Mouse (Mus musculus) hindbrain, embryonic 14.5 days (tissue): ENCODE results near the gene Ercc8. TPM values are rescaled to one million over a fixed set of nuclear protein-coding genes. Genes with fewer than 3 reads are reported as not detected.

ENCODE experiments used
- ATAC-seq: fragments of 200-750 bp; cut with Nextera tagmentation; 2 replicates; pipeline ENCODE4 v1.8.0; 2017; ENCODE audit warnings: moderate number of reproducible peaks, mild to moderate bottlenecking, moderate TSS enrichment, moderate library complexity; ENCODE audit not compliant: low FRiP score
- DNase-seq: peaks from one replicate; pipeline ENCODE4 v3.0.0-alpha.2; 2015; ENCODE audit warnings: low spot score
- H3K27ac ChIP-seq: fragments of 300-500 bp; sonication (generic); 2 replicates; pipeline ENCODE4 v1.5.1; 2014; ENCODE audit warnings: mild to moderate bottlenecking, moderate library complexity
- H3K27me3 ChIP-seq: fragments of 300-500 bp; sonication (generic); 2 replicates; pipeline ENCODE4 v1.6.1; 2014; ENCODE audit warnings: mild to moderate bottlenecking, low read length, mixed read lengths; ENCODE audit not compliant: control insufficient read depth, insufficient read depth
- H3K36me3 ChIP-seq: fragments of 300-500 bp; sonication (generic); replicated peaks from 2 replicates; pipeline ENCODE4 v1.6.1; 2014; ENCODE audit not compliant: control insufficient read depth, insufficient read depth
- H3K4me1 ChIP-seq: fragments of 300-500 bp; sonication (generic); replicated peaks from 2 replicates; pipeline ENCODE4 v1.6.1; 2014; ENCODE audit warnings: antibody characterized with exemption, low read length, mixed read lengths; ENCODE audit not compliant: control insufficient read depth, insufficient read depth
- H3K4me2 ChIP-seq: fragments of 300-500 bp; sonication (generic); replicated peaks from 2 replicates; pipeline ENCODE4 v1.6.1; 2014; ENCODE audit warnings: mild to moderate bottlenecking, moderate library complexity
- H3K4me3 ChIP-seq: fragments of 300-500 bp; sonication (generic); replicated peaks from 2 replicates; pipeline ENCODE4 v1.5.1; 2014; ENCODE audit warnings: mild to moderate bottlenecking, low read length
- H3K9ac ChIP-seq: fragments of 300-500 bp; sonication (generic); 2 replicates; pipeline ENCODE4 v1.6.1; 2014
- H3K9me3 ChIP-seq: fragments of 300-500 bp; sonication (generic); 2 replicates; pipeline ENCODE4 v1.6.1; 2016; ENCODE audit warnings: low read length; ENCODE audit not compliant: control insufficient read depth
- WGBS: fragments of 180-500 bp; shearing (Covaris S2); extraction: QIAGEN DNeasy Blood & Tissue Kit; methylation state at CpG from one replicate; pipeline ENCODE4 v1.1.7; 2014; 5-methylcytosine and 5-hydroxymethylcytosine counted together
- polyA plus RNA-seq: library from polyadenylated mRNA; unstranded; fragments of >200 nt; fragmentation: Nextera tagmentation; extraction: Ambion mirVana; gene quantifications from 2 replicates; pipeline ENCODE4 v1.2.1, GENCODE M21; 2014

Ercc8 gene
- polyA plus RNA-seq, result 30.8 and 31.5 TPM in 2 replicates

GRCm38 (mm10) chr13:108158465-108159240 is at the start of gene Ercc8, which contains the start of gene Ndufaf2:
Gene Ercc8, plus strand, starts transcription at chr13:108158731.
Gene Ndufaf2, minus strand, starts transcription at chr13:108158623.
- Histone ChIP-seq H3K9ac (peak within 1 kb of the TSS; percentile 65), H3K27me3 (no peaks in the 10 kb centered on the region), H3K4me2 (peak within 1 kb of the TSS; percentile 81), H3K27ac (no peak within 1 kb of the TSS), H3K9me3 (no peaks in the 10 kb centered on the region), H3K4me3 (peak within 1 kb of the TSS; percentile 70), H3K4me1 (peaks cover 10% of the 10 kb centered on the region; the same call in 1 of the 2 replicates), H3K36me3 (peaks cover 17% of the 10 kb centered on the region)
- ATAC-seq, result peak; percentile 98
- under 1% methylated on average over 47 of the region's 47 CpGs for WGBS
- DNase-seq, result peak; percentile 100

- 0 out of 2 replicates have a peak, but pooled peaks cover 5% of the 10 kb centered on the region for H3K4me1 ChIP-seq
- no peak overlapping the region for H3K9ac ChIP-seq
- 96% methylated on average over 6 of the region's 6 CpGs for WGBS
- H3K4me2 ChIP-seq, result no peak overlapping the region
- no peaks in the 10 kb centered on the region for H3K9me3 ChIP-seq
- DNase-seq (no peak), ATAC-seq (no peak)
- H3K27me3 ChIP-seq, result no peaks in the 10 kb centered on the region
- H3K36me3 ChIP-seq, result no peaks in the 10 kb centered on the region
- H3K27ac ChIP-seq, result no peak overlapping the region
- no peak overlapping the region for H3K4me3 ChIP-seq
Measured at GRCm38 (mm10) chr13:108110929-108111328, 47.6 kb upstream of the Ercc8 start.

GRCm38 (mm10) chr13:108113536-108113935 is 45.0 kb upstream of the Ercc8 start:
- H3K4me2 ChIP-seq, result no peak overlapping the region
- H3K9me3 ChIP-seq, result no peaks in the 10 kb centered on the region
- H3K27ac ChIP-seq, result no peak overlapping the region
- H3K27me3 ChIP-seq, result no peaks in the 10 kb centered on the region
- no peaks in the 10 kb centered on the region; the same call in 1 of the 2 replicates for H3K4me1 ChIP-seq
- DNase-seq, result no peak
- H3K36me3 ChIP-seq, result no peaks in the 10 kb centered on the region
- H3K9ac ChIP-seq, result no peak overlapping the region
- H3K4me3 ChIP-seq, result no peak overlapping the region
- 79% methylated on average over 5 of the region's 5 CpGs for WGBS
- ATAC-seq, result no peak

- no peaks in the 10 kb centered on the region for H3K27me3 ChIP-seq
- no peak for ATAC-seq
- H3K27ac ChIP-seq, result no peak overlapping the region
- H3K9ac ChIP-seq, result no peak overlapping the region
- DNase-seq, result no peak
- 69% methylated on average over 3 of the region's 3 CpGs for WGBS
- H3K4me1 ChIP-seq, result no peaks in the 10 kb centered on the region; the same call in 1 of the 2 replicates
- H3K9me3 ChIP-seq, result no peaks in the 10 kb centered on the region
- no peaks in the 10 kb centered on the region for H3K36me3 ChIP-seq
- H3K4me2 ChIP-seq, result no peak overlapping the region
- H3K4me3 ChIP-seq, result no peak overlapping the region
Measured at GRCm38 (mm10) chr13:108114257-108114656, 44.3 kb upstream of the Ercc8 start.

- no peaks in the 10 kb centered on the region for H3K9me3 ChIP-seq
- H3K9ac ChIP-seq, result no peak overlapping the region
- H3K4me3 ChIP-seq, result no peak overlapping the region
- ATAC-seq (no peak), DNase-seq (no peak)
- H3K4me2 ChIP-seq, result no peak overlapping the region
- no peaks in the 10 kb centered on the region for H3K36me3 ChIP-seq
- H3K27me3 ChIP-seq, result no peaks in the 10 kb centered on the region
- peaks cover 2% of the 10 kb centered on the region for H3K4me1 ChIP-seq
- H3K27ac ChIP-seq, result no peak overlapping the region
Measured at GRCm38 (mm10) chr13:108117654-108118053, 40.9 kb upstream of the Ercc8 start.

- no peaks in the 10 kb centered on the region for H3K27me3 ChIP-seq
- H3K27ac ChIP-seq, result no peak overlapping the region
- no peak overlapping the region for H3K9ac ChIP-seq
- H3K4me2 ChIP-seq, result no peak overlapping the region
- no peaks in the 10 kb centered on the region for H3K9me3 ChIP-seq
- H3K36me3 ChIP-seq, result no peaks in the 10 kb centered on the region
- peaks cover 7% of the 10 kb centered on the region for H3K4me1 ChIP-seq
- H3K4me3 ChIP-seq, result no peak overlapping the region
- ATAC-seq (no peak), DNase-seq (no peak)
- 65% methylated on average over 1 of the region's 1 CpGs for WGBS
Measured at GRCm38 (mm10) chr13:108118188-108118587, 40.3 kb upstream of the Ercc8 start.

- no peaks in the 10 kb centered on the region for H3K27me3 ChIP-seq
- H3K9ac ChIP-seq, result no peak overlapping the region
- 79% methylated on average over 9 of the region's 9 CpGs for WGBS
- no peak for DNase-seq
- H3K4me3 ChIP-seq, result no peak overlapping the region
- ATAC-seq, result no peak
- H3K4me2 ChIP-seq, result no peak overlapping the region
- H3K27ac ChIP-seq, result no peak overlapping the region
- no peaks in the 10 kb centered on the region for H3K36me3 ChIP-seq
- no peaks in the 10 kb centered on the region for H3K9me3 ChIP-seq
- peaks cover 11% of the 10 kb centered on the region for H3K4me1 ChIP-seq
Measured at GRCm38 (mm10) chr13:108119411-108120310, 38.9 kb upstream of the Ercc8 start.

GRCm38 (mm10) chr13:108123109-108123723 is 35.3 kb upstream of the Ercc8 start:
- WGBS, result 17% methylated on average over 15 of the region's 15 CpGs
- DNase-seq (peak; percentile 37), ATAC-seq (no peak; the same call in 1 of the 2 replicates)
- no peaks in the 10 kb centered on the region for H3K36me3 ChIP-seq
- H3K4me2 ChIP-seq, result peak overlapping the region; percentile 47
- H3K9me3 ChIP-seq, result no peaks in the 10 kb centered on the region
- peak overlapping the region; percentile 51 for H3K9ac ChIP-seq
- H3K4me3 ChIP-seq, result 0 out of 2 replicates have a peak overlapping the region, but pooled peaks have one; percentile 5
- no peaks in the 10 kb centered on the region for H3K27me3 ChIP-seq
- H3K27ac ChIP-seq, result peak overlapping the region; percentile 52; the same call in 1 of the 2 replicates
- peaks cover 11% of the 10 kb centered on the region for H3K4me1 ChIP-seq

- Histone ChIP-seq H3K27ac (peak overlapping the region; percentile 1; the same call in 1 of the 2 replicates), H3K36me3 (no peaks in the 10 kb centered on the region)
- WGBS, result 42% methylated on average over 11 of the region's 11 CpGs
Measured at GRCm38 (mm10) chr13:108124096-108124495, 34.4 kb upstream of the Ercc8 start.

More at GRCm38 (mm10) chr13:108124096-108124495, 34.4 kb upstream of the Ercc8 start:
- ATAC-seq (no peak), DNase-seq (no peak)
- peaks cover 11% of the 10 kb centered on the region for H3K4me1 ChIP-seq
- H3K27me3 ChIP-seq, result no peaks in the 10 kb centered on the region
- H3K4me3 ChIP-seq, result no peak overlapping the region
- H3K9ac ChIP-seq, result no peak overlapping the region
- peak overlapping the region; percentile 18 for H3K4me2 ChIP-seq
- no peaks in the 10 kb centered on the region for H3K9me3 ChIP-seq
